Mouse (Mus musculus): ENCODE measurements around the gene Rhog.
"Not testable (repeated sequence)": the region's sequence is repeated elsewhere in the genome, so short reads cannot be mapped to it uniquely, and the experiment has no call there.

Rhog gene

DNA sequence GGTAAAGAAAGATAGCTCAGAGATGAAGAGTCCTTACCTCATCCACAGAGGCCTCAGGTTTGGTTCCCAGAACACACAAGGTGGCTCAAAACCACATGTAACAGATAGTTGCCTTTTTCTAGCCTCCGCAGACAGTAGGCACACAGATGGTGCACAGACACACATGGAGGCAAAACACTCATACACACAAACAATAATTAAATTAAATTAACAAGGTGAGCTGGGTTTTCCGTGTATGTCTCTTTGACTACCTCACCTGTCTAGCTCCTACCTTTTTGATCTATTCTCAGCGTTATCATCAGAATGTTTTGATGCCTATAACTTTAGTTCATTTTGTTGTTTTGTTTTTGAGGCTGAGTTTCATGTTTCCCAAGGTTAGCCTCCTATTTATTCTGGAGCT is at the start of gene Rhog:
Rhog (minus strand) TSS at position 101 of the 400 bp plus-strand sequence.
- no peak for DNase-seq (ENCODE audit: low read depth)

DNA sequence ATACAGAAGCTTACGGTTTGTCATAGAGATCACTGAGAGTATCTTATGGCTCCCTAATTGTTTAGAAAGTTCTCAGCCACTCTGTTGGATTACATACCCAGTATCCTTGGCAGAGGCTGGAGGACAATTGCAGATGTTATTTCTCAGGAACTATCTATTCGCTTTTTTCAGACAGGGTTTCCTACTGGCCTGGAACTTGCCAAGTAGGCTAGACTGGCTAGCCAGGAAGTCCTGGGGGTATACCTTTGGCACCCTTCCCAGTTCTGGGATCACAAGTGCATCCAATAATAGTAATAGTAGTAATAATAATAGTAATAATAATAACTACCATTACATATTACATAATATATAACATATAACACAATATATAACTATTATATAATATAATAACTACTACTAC is 49.7 kb upstream of the Rhog start:
- no peak for DNase-seq (ENCODE audit: low read depth)

DNA sequence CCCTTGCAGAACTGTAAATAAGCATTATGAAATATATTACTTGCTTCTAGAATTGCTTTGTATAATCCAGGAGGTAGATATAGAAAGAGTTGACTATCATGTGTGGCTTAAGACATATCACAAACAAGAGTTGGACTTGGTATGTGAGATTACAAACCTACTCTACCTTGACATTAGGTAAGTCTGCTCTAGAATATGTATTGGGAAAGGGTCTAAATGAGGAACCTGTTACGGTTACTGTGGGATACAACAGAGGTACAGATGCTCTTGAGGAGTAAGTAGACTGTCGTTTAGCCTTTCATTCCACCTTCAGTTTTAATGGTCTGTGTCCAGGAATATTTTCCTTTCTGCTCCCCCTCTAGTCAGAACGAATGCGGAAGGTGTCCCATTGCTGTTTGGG is 46.6 kb upstream of the Rhog start:
- no peak for DNase-seq (ENCODE audit: low read depth)

DNA sequence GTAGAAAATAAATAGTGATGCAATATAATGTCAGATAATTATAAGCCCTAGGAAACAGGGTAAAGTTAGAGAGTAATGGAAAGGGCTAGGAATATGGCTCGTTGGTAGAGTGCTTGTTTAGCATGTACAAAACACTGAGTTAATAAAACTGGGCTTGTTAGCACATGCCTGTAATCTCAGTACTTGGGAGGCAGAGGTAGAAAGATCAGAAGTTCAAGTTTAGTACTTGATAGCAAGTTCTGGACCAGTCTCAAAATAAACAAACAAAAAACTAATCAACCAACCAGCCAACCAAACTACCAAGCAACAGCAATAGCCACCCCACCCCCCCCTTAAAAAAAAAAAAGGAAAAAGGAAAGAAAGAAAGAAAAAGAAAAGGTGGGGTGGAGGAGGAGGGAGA is 44.9 kb upstream of the Rhog start:
- no peak for DNase-seq (ENCODE audit: low read depth)

DNA sequence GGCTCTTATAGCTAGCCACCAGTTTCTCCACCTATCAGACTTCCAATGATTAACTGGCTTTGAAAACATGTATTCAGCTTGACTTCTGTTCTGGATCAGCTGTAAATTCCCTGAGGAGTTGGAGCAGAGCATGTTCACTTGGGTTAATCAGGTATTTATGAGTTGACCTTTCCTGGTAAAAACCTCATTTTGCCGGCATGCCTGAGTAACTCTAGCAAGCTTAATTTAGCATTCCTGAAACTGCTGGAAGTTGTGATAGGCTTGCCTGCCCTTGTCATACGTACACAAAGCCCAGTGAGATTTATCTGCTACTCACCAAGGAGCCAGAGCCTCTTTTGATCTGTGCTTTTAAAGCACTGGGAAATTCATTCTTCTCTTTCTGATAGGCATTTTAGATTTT is 37.4 kb upstream of the Rhog start:
- DNase-seq (ENCODE audit: low read depth) = no peak

DNA sequence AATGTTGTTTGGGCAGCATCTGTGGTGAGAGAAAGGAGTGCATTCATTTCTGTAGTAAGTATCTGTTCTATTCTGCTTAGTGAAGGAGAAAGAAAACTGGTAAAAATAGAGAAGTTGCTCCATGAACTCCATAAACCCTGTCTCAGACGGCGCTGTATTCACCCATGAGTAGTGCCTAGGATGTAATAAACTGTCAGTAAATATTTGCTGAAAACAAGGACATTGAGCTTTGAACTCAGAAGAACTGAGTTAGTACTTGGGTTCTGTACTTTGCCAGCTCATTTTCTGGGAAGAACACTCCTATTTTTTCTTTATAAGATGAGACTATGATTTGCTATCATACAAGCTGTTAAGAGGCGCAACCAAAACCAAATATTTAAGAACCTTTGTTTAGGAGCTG is 36.4 kb upstream of the Rhog start:
- DNase-seq (ENCODE audit: low read depth) = no peak

DNA sequence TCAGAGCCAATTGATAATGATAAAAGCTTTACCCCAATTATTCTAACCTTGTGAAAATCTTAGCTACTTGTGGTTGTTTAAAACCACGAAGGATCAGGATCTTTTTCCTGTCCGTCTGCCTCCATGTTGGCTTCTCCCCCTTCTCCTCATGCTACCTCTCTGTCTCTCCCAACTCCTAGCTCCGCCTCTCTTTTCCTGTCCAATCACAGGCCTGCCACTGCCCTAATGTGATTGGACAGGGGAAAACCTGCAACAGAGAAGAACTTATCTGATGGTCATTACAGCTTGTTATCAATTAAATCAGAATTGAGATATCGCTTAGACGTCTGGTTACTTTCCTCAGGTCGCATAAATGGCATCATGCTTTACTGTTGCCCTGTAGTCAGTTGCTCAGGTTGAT is 33.6 kb upstream of the Rhog start:
- no peak for DNase-seq (ENCODE audit: low read depth)

DNA sequence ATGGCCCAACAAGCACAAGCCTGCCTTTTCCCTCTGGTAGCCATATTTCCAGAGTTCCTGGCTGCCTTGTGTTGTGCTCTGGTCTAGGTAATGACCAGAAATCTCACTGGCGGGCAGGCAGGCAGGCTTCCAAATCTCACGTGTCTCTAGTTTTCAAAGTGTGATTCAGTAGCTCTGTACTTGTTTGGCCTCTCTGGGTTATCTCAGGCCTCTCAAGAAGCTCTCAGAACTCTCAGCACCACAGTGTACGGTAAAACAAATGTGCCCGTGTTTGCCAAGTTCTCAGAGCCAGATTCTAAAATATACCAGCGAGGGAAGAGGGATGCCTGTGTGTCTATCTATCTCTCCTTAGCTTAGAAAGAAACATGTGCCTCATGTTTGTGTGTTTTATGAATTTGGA is 26.4 kb upstream of the Rhog start:
- DNase-seq (ENCODE audit: low read depth) = no peak

DNA sequence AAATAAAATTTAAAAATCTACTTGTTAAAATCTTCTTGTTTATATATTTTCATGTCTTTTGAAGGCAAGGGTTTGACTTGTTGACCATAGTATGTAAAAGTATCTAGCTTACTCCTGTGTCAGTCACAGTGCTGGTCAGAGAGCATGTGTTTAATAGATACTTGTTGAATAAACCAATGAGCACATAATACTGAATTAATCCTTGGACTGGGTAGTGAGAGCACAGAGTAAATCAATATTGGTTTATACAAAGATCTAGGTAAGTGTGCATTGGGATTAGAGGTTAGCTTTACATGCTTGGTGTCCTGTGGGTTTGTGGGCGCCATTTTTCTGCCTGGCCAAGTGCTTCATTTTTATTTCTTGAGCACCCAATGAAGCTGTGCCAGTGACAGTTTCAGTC is 25.5 kb upstream of the Rhog start:
- DNase-seq (ENCODE audit: low read depth) = no peak

DNA sequence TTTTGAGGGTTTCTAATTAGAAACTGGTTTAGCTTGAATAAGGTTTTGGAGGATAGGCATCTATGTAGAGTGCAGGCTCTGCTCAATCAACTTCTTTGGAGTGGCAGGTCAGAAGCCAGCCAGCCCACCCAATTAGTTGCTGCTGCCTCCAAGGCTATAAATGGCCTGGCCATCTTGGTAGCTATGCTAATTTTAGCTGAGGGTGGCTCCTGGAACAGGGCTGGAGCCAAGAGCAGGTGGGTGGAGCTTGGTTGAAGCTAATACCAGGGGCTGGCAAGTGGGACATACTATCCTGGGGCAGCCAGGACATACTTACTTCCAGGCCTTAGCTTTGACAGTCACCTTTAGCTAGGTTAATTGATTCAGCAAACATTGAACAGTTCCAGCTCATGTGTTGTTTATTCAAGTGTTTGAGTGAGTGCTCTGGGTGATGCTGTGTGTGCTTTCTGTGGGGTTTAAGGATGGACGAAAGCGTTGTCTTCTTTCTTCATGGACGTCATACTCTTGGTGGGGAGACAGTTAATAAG is 16.6 kb upstream of the Rhog start:
- DNase-seq (ENCODE audit: low read depth) = no peak

DNA sequence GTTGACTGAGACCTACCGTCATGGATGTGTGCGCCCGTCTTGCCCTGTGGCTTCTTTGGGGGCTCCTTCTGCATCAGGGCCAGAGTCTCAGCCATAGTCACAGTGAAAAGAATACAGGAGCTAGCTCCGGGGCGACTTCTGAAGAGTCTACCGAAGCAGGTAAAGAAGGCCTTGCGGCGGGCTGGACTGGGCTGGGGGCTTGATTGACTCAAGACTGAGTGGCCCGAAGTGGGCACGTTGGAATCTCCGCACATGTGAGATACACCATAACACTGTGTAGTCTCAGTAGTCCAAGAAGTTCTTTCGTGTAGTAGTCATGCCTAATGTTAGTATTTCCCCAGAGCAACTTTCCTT is 12.5 kb upstream of the Rhog start:
- DNase-seq (ENCODE audit: low read depth) = peak; percentile 46

DNA sequence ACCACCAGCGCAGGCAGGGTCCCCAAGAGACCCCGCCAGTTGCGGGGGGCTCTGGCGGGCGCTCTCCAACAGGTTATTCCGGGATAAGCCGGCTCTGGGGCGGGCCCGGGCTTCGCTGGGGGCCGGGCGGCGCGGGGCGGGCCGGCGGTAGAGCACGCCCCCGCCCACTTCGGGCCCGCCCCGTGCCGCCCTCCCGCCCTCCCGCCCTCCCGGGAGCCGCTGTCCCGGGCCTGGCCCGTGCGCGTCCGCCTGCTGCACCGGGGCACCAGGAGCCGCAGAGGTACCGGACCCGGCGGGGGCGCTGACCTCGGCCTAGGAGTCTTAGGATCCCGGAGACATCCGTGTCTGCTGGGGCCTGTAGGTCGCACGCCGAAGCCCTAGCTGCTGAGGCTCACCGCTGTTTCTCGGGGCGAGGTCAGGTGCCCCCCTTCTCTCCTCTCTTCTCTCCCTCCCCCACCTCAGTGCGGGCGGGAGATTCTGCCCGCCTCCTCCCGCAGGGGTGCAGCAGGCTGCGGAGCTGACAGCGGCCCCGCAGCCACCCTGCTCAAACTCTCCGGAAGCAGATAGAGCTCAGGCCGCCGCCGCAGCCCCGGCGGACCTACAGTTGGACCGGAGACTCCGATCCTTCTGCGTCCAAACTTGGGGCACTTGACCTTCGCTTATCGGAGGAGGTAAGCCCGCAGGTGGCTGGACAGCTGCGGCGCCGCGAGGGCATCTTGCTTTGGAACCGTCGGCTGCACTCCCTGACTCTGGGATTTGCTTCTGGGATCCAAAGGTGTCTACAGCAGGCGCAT is 11.9 kb upstream of the Rhog start, which contains the start of gene Stim1:
Stim1 (plus strand) TSS at position 206 of the 794 bp plus-strand sequence.
- DNase-seq (ENCODE audit: low read depth) = peak; percentile 88

DNA sequence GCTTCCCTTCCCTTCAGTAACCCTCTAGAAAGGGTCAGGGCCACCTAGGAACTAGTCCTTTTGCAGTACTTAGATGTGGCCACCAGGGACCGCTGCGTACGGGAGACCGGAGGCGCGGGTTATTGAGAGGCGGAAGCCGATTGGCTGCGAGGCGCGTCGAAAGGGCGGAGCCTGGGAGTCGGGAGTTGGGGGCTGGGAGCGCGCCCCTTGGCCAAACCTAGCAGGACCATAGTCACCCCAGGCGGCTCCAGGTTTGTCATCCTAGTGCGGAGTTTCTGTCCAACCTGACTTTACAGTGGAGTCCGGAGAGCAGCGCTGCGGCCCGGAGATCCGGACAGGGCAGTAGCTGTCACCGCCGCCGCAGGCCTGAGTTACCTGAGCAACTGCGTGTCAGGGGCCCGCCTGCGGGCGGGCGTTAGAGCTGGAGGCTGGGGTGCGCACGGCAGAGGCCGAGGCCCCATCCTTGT is 11.3 kb upstream of the Rhog start:
- DNase-seq (ENCODE audit: low read depth) = peak; percentile 98

DNA sequence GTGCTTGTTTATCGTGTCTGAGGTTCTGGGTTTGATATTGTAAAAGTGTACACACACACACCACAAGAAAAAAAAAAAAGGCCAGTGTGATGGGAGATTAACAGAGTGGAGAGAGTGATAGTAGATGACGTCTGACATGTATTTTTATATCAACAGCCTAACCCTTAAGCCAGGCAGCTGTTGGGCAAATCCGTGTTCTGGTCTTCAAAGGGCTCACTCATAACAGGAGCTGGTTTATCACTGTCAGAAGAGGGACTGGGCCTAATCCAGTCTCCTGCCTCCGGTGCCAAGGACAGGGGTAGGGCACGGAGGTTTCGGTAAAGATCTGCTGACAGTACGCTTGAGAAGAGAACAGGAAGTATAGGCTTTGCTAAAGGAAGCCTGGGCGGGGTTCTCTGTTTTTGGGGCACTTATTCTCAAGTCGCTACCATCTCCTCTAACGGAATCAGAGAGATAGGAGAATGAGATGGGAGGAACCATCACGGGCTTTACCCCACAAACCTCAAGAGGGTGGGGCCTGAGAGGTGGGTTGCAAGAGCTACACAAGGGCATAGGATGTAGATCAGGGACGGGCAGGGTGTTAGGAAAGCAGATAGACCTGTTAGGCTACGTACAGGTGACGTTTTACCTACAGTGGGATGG is 10.7 kb upstream of the Rhog start:
- DNase-seq (ENCODE audit: low read depth) = peak; percentile 95

DNA sequence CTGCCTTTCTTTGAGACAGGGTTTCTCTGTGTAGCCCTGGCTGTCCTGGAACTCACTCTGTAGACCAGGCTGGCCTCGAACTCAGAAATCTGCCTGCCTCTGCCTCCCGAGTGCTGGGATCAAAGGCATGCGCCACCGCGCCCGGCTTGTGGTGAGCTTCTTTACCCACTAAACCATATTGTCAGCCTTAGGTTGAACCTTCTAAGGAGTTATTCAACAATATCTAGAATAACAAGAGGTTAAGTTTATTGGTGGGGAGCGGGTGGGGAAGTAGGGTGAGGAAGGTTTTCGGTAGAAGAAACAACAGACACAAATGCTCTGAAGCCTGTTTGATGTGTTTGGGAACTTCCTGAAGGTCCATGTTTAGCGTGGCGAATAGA is 10.2 kb upstream of the Rhog start:
- not testable (repeated sequence) for DNase-seq (ENCODE audit: low read depth)

DNA sequence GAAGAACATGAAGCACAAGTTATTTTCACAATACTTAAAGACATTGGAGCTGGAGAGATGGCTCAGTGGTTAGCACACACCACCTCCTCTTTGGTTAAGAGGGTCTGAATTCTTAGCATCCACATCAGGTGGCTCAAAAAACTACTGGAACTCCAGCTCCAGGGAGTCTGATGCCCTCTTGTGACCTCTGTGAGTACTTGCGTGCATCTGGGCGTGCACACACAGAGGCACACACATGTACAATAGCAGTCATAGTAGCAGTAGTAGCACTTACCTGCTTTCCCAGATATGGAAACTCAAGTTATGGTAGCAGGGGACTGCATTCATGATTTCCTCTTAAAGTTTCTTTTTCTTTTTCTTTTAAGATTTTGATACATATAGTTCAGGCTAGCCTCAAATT is 7.2 kb upstream of the Rhog start:
- DNase-seq (ENCODE audit: low read depth) = no peak

DNA sequence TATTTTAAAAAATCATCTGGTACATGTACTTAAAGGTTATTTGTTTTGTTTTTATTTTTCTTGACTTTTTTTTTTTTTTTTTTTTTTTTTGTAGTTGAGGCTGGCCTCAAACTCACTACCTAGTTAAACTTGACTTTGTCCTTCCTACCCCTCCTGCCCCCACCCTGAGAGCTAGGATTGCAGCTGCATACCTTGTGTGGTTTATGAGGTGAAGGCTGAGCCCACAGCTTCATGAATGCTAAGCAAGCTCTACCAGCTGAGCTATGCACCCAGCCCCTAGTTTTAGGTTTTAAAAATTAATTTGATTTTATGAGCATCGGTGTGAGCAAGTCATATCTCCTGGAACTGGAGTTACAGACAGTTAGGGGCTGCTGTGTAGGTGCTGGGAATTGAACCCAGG is 4.7 kb upstream of the Rhog start:
- no peak for DNase-seq (ENCODE audit: low read depth)

DNA sequence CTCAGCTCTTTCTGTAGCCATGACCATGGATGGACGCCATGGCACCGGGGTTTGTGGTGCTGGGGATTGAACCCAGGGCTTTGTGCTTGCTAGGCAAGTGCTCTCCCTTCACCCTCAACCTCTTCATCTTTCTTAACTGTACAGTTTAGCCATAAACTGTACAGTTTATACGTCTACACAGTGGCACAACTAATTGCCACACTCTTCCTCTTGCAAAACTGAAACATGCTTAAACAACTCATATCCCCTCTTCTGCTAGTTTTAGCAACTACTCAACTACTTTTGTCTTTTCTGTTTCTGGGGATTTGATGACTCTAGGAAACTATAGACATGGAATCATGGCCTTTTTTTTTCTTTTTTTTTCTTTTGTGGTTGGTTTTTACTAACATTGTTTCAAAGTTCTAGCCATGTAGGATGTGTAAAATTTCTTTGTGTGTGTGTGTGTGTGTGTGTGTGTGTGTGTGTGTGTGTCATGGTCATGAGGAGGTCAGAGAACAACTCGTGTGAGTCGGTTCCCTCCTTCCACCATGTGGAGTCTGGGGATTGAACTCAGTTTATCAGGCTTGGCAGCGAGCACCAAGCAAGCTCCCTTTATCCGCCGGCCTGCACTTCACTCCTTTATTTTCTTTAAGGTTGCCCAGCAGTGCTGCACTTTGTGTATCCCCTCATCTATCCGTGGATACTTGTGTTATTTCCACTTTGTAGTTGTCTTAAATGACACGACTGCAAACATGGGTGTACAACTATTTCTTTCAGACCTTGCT is 4.0 kb upstream of the Rhog start:
- DNase-seq (ENCODE audit: low read depth) = no peak

DNA sequence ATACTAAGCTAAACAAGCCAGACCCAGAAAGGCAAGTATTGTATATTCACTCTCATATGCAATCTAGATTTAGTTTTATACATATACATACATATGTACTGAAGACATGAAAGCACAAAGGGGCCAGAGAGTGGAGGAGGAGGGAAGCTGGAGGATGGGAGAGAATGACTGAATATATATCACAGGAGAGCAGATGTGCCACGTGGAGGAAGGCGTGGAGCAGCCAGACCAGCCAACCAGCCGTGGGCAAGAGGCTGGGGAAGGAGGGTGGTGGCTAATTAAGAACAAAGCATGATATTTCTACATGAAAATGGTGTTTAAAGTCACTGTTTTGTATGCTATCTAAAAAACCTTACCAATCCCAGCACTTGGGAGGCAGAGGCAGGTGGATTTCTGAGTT is 2.9 kb upstream of the Rhog start:
- DNase-seq (ENCODE audit: low read depth) = no peak

DNA sequence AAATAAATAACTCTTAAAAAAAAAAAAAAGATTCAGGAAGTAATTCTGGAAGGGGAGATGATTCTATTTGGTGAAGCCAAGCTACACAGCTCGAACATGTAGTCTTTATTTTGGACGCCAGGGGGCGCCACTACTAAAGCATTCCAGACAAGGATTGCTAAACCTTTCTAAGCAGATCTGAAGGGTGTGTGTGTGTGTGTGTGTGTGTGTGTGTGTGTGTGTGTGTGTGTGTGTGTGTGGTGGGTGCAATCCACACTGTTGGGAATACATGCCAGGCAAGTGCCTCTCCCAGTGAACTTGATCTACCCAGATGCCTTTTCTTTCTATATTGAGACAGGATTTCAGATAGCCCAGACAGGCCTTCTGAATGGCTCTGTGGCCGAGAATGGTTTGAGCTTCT is 2.3 kb upstream of the Rhog start:
- peak; percentile 91 for DNase-seq (ENCODE audit: low read depth)

DNA sequence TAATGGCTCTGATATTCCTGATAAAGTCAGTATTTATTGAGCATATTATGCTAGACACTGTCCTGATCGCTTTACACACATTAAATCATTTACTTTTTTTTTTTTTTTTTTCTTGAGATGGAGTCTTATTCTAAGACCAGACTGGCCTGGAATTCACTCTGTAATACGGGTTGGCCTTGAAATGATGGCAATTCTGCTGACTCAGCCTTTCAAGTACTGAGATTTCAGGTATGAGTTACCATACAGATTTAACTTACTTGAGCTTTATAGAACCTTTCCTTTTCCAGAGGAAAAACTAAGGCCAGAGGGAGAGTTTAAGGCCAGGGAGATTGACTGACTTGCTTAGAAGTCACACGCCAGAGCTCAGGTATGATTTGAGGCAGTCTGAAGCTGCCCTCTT is 782 bp upstream of the Rhog start:
- DNase-seq (ENCODE audit: low read depth) = no peak

DNA sequence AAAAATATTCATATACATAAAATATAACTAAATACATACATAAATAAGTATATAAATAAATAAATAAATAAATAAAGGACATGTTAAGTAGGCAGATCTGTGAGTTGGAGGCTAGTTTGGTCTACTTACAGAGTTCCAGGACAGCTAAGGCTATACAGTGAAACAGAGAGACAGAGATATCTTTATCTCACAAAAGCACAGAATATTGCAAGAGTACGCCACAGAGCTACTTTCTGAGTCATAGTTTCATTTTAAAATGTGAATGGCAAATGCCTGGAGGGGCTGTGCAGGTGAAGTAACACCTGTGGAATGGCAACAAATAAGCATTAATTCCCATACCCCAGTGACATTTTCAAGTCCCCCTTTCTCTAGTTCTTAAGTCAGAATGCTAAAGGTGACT is 2.2 kb downstream of the Rhog start:
- peak; percentile 43 for DNase-seq (ENCODE audit: low read depth)

All from induced T-regulatory cell, adult 2 months (primary cell).